Mouse (Mus musculus): ENCODE results near the gene Ppil4. TPM values are rescaled to one million over a fixed set of nuclear protein-coding genes. Genes with fewer than 3 reads are reported as not detected.

Gene Ppil4
- 10 to 100 TPM; 71.0 to 71.6 TPM for total RNA-seq (2023)

GRCm38 (mm10) chr10:7792751-7793385 lies at the start of gene Ppil4, which contains the start of gene Ginm1:
Ppil4 (plus strand) TSS chr10:7792891.
Ginm1 (minus strand) TSS chr10:7792824.

DNA sequence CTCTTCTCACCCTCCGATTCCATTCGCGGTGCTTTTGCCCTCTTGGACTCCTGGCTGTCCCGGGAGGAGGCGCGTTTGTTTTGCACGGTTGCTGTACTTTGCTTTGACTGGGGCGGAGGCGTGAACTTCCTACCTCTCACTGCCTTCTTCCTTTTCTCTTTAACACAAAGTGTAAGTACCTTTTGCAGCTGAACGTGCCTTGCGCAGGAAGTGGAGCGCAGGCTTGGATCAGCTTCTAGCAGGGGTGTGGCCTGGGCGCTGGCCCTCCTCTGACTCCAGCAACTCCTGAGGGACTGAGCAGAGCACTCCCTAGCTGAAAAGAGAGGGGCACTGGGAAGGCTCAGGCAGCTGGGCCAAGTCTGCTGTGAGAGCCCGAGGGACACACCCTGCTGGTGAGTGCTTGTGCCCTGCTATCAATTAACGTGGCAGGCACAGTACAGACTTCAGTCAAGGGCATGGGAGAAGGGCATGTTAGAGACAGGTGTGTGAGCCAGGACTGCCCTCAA lies 39.5 kb downstream of the Ppil4 start, which contains the start of gene Zc3h12d:
Gene Zc3h12d, plus strand, starts transcription at position 300 of the 506 bp plus-strand sequence.

Other genes with a start within 250 kb of the Ppil4 start
- gene Lrp11, start 203.1 kb upstream of the Ppil4 start, total RNA-seq (2023) = 1 to 10 TPM; 1.1 to 1.5 TPM
- gene Nup43, start 125.4 kb upstream of the Ppil4 start, total RNA-seq (2023) = 10 to 100 TPM; 10.3 to 11.0 TPM
- gene Pcmt1, start 111.8 kb upstream of the Ppil4 start, total RNA-seq (2023) = 10 to 100 TPM; 60.8 to 63.8 TPM
- gene Lats1, start 111.7 kb upstream of the Ppil4 start, total RNA-seq (2023) = 10 to 100 TPM; 42.4 to 42.9 TPM
- gene Katna1, start 66.9 kb upstream of the Ppil4 start, total RNA-seq (2023) = 10 to 100 TPM; 53.1 to 62.0 TPM
- 10 to 100 TPM; 40.3 to 60.7 TPM for gene Ginm1, start 67 bp upstream of the Ppil4 start, total RNA-seq (2023)
- 10 to 100 TPM; 33.3 to 37.6 TPM for gene Zc3h12d, start 39.6 kb downstream of the Ppil4 start, total RNA-seq (2023)
- gene Tab2, start 163.3 kb downstream of the Ppil4 start, total RNA-seq (2023) = 100 to 1,000 TPM; 116 to 121 TPM

Measured in T-cell, adult 66 days (primary cell).